Mouse (Mus musculus) urinary bladder, adult 2 months (tissue): ENCODE data around the gene Tbc1d17. TPM values are rescaled to one million over a fixed set of nuclear protein-coding genes. Genes with fewer than 3 reads are reported as not detected.

ENCODE experiments used
- DNase-seq: peaks from one replicate; pipeline ENCODE4 v3.0.0; 2022; ENCODE audit warnings: low spot score
- polyA plus RNA-seq: library from polyadenylated mRNA; depleted of rRNA; stranded (reverse); fragments of >200 nt; gene quantifications from 2 replicates; pipeline ENCODE4 v1.2.3, GENCODE M21; 2012; rRNA removed

Tbc1d17 gene
- polyA plus RNA-seq, 1 experiment, result 67.3 TPM

- DNase-seq, result peak; percentile 9
These were observed 59.3 kb downstream of the Tbc1d17 start for GRCm38 (mm10) chr7:44789531-44789930.

Other genes starting within 250 kb of the Tbc1d17 start
- 8.7 and 16.9 TPM in 2 replicates for gene Myh14, start 178.2 kb downstream of the Tbc1d17 start, polyA plus RNA-seq
- not detected in 2 replicates for gene Izumo2, start 140.3 kb downstream of the Tbc1d17 start, polyA plus RNA-seq
- 29.9 and 36.3 TPM in 2 replicates for gene Vrk3, start 100.7 kb downstream of the Tbc1d17 start, polyA plus RNA-seq
- 0.32 and 0.41 TPM in 2 replicates for gene Zfp473, start 98.0 kb downstream of the Tbc1d17 start, polyA plus RNA-seq
- 30.5 and 34.7 TPM in 2 replicates for gene Nup62, start 33.0 kb downstream of the Tbc1d17 start, polyA plus RNA-seq
- gene Il4i1, start 32.7 kb downstream of the Tbc1d17 start, polyA plus RNA-seq, result 1.7 and 2.5 TPM in 2 replicates
- 43.4 and 63.6 TPM in 2 replicates for gene Atf5, start 32.4 kb downstream of the Tbc1d17 start, polyA plus RNA-seq
- gene Akt1s1, start 88 bp downstream of the Tbc1d17 start, polyA plus RNA-seq, result 93.8 and 99.5 TPM in 2 replicates
- 23.4 and 24.1 TPM in 2 replicates for gene Pnkp, start 8.1 kb upstream of the Tbc1d17 start, polyA plus RNA-seq
- gene Ptov1, start 20.7 kb upstream of the Tbc1d17 start, polyA plus RNA-seq, result 176 and 195 TPM in 2 replicates
- gene Med25, start 43.6 kb upstream of the Tbc1d17 start, polyA plus RNA-seq, result 57.8 and 66.1 TPM in 2 replicates
- 47.7 and 53.9 TPM in 2 replicates for gene Fuz, start 47.0 kb upstream of the Tbc1d17 start, polyA plus RNA-seq
- 74.2 and 77.7 TPM in 2 replicates for gene Ap2a1, start 80.4 kb upstream of the Tbc1d17 start, polyA plus RNA-seq
- 0.03 and 0.08 TPM in 2 replicates for gene Tsks, start 94.1 kb upstream of the Tbc1d17 start, polyA plus RNA-seq
- gene Cpt1c, start 125.8 kb upstream of the Tbc1d17 start, polyA plus RNA-seq, result 26.1 and 26.8 TPM in 2 replicates
- gene Prmt1, start 137.5 kb upstream of the Tbc1d17 start, polyA plus RNA-seq, result 183 and 244 TPM in 2 replicates
- 133 and 171 TPM in 2 replicates for gene Irf3, start 148.6 kb upstream of the Tbc1d17 start, polyA plus RNA-seq
- gene Bcl2l12, start 149.6 kb upstream of the Tbc1d17 start, polyA plus RNA-seq, result 28.6 and 34.8 TPM in 2 replicates
- 58.4 and 63.5 TPM in 2 replicates for gene Scaf1, start 167.3 kb upstream of the Tbc1d17 start, polyA plus RNA-seq
- 383 and 414 TPM in 2 replicates for gene Rras, start 168.9 kb upstream of the Tbc1d17 start, polyA plus RNA-seq
- gene Prr12, start 203.8 kb upstream of the Tbc1d17 start, polyA plus RNA-seq, result 5.1 and 18.2 TPM in 2 replicates
- gene Nosip, start 213.3 kb upstream of the Tbc1d17 start, polyA plus RNA-seq, result 59.9 and 69.6 TPM in 2 replicates
- 37.6 and 46.5 TPM in 2 replicates for gene Prrg2, start 213.6 kb upstream of the Tbc1d17 start, polyA plus RNA-seq
- 277 and 317 TPM in 2 replicates for gene Rcn3, start 243.1 kb upstream of the Tbc1d17 start, polyA plus RNA-seq